Mouse (Mus musculus) lung, postnatal 0 days (tissue): ENCODE data around the gene Fmo6. TPM values are rescaled to one million over a fixed set of nuclear protein-coding genes. Genes with fewer than 3 reads are reported as not detected.
A peak's percentile ranks its signal among the peaks of the same experiment; 100 is the strongest.

ENCODE experiments used
- ATAC-seq: fragments of 200-750 bp; cut with Nextera tagmentation; 2 replicates; pipeline ENCODE4 v1.8.0; 2017; ENCODE audit warnings: moderate library complexity
- DNase-seq: peaks from one replicate; pipeline ENCODE4 v3.0.0-alpha.2; 2016; ENCODE audit warnings: low spot score
- H3K27ac ChIP-seq: fragments of 300-500 bp; sonication (generic); 2 replicates; pipeline ENCODE4 v1.5.1; 2014; ENCODE audit warnings: antibody characterized with exemption, mild to moderate bottlenecking, low read length, mixed read lengths
- H3K27me3 ChIP-seq: fragments of 300-500 bp; sonication (generic); replicated peaks from 2 replicates; pipeline ENCODE4 v1.6.1; 2014; ENCODE audit warnings: low read length, mixed read lengths; ENCODE audit not compliant: insufficient read depth
- H3K36me3 ChIP-seq: fragments of 300-500 bp; sonication (generic); 2 replicates; pipeline ENCODE4 v1.6.1; 2014; ENCODE audit warnings: low read length, mixed read lengths; ENCODE audit not compliant: insufficient read depth
- H3K4me1 ChIP-seq: fragments of 300-500 bp; sonication (generic); 2 replicates; pipeline ENCODE4 v1.6.1; 2014; ENCODE audit warnings: antibody characterized with exemption, low read depth, low read length, mixed read lengths; ENCODE audit not compliant: insufficient read depth
- H3K4me2 ChIP-seq: fragments of 300-500 bp; sonication (generic); replicated peaks from 2 replicates; pipeline ENCODE4 v1.6.1; 2014; ENCODE audit warnings: low read depth, mild to moderate bottlenecking, low read length, moderate library complexity, mixed read lengths
- H3K4me3 ChIP-seq: fragments of 300-500 bp; sonication (generic); 2 replicates; pipeline ENCODE4 v1.5.1; 2014; ENCODE audit warnings: low read depth, low read length
- H3K9ac ChIP-seq: fragments of 300-500 bp; sonication (generic); replicated peaks from 2 replicates; pipeline ENCODE4 v1.6.1; 2014; ENCODE audit warnings: low read depth, mild to moderate bottlenecking
- H3K9me3 ChIP-seq: fragments of 300-500 bp; sonication (generic); 2 replicates; pipeline ENCODE4 v1.6.1; 2016; ENCODE audit warnings: low read length, mixed read lengths
- CTCF ChIP-seq: IDR thresholded peaks from 2 replicates; pipeline ENCODE4 v1.5.1; 2016; ENCODE audit warnings: antibody characterized with exemption, mild to moderate bottlenecking
- EP300 ChIP-seq: IDR thresholded peaks from 2 replicates; pipeline ENCODE4 v1.6.1; 2016; ENCODE audit warnings: antibody characterized with exemption, mild to moderate bottlenecking, control low read depth
- WGBS: fragments of 180-500 bp; shearing (Covaris S2); extraction: QIAGEN DNeasy Blood & Tissue Kit; methylation state at CpG from one replicate; pipeline ENCODE4 v1.1.7; 2014; 5-methylcytosine and 5-hydroxymethylcytosine counted together
- polyA plus RNA-seq: library from polyadenylated mRNA; unstranded; fragments of >200 nt; fragmentation: Nextera tagmentation; extraction: Ambion mirVana; gene quantifications from 2 replicates; pipeline ENCODE4 v1.2.1, GENCODE M21; 2015

Gene Fmo6
- polyA plus RNA-seq, 1 experiment from 2014 or later, result 0.16 TPM

- Histone ChIP-seq H3K4me2 (no peak overlapping the region), H3K36me3 (no peaks in the 10 kb centered on the region), H3K4me1 (no peaks in the 10 kb centered on the region), H3K9me3 (no peaks in the 10 kb centered on the region), H3K27me3 (no peaks in the 10 kb centered on the region), H3K9ac (no peak overlapping the region), H3K4me3 (no peak overlapping the region), H3K27ac (no peak overlapping the region)
- WGBS, result 76% methylated on average over 3 of the region's 3 CpGs
- ATAC-seq, result no peak
- TF ChIP-seq CTCF (no peak), EP300 (no peak)
- no peak for DNase-seq
Measured at GRCm38 (mm10) chr1:162929146-162929545, 8.2 kb downstream of the Fmo6 start.

GRCm38 (mm10) chr1:162925121-162925520, 12.2 kb downstream of the Fmo6 start:
- H3K27ac ChIP-seq, result no peak overlapping the region
- no peak overlapping the region for H3K4me2 ChIP-seq
- no peak overlapping the region for H3K9ac ChIP-seq
- no peak overlapping the region for H3K4me3 ChIP-seq
- no peak for DNase-seq
- ATAC-seq, result no peak
- H3K27me3 ChIP-seq, result no peaks in the 10 kb centered on the region
- TF ChIP-seq EP300 (no peak), CTCF (no peak)
- H3K9me3 ChIP-seq, result no peaks in the 10 kb centered on the region
- no peaks in the 10 kb centered on the region for H3K36me3 ChIP-seq
- H3K4me1 ChIP-seq, result no peaks in the 10 kb centered on the region
- WGBS, result 56% methylated on average over 1 of the region's 1 CpGs

- 59% methylated on average over 8 of the region's 8 CpGs for WGBS
- Histone ChIP-seq H3K4me2 (no peak overlapping the region), H3K9me3 (no peaks in the 10 kb centered on the region), H3K4me3 (no peak overlapping the region), H3K36me3 (no peaks in the 10 kb centered on the region), H3K27me3 (no peaks in the 10 kb centered on the region), H3K9ac (no peak overlapping the region), H3K27ac (no peak overlapping the region), H3K4me1 (no peaks in the 10 kb centered on the region)
- TF ChIP-seq CTCF (no peak), EP300 (no peak)
- no peak for ATAC-seq
- DNase-seq, result no peak
Measured at GRCm38 (mm10) chr1:162916661-162917060, 20.7 kb downstream of the Fmo6 start.

- DNase-seq (no peak), ATAC-seq (no peak)
- H3K9me3 ChIP-seq, result no peaks in the 10 kb centered on the region
- TF ChIP-seq EP300 (no peak), CTCF (no peak)
- H3K4me1 ChIP-seq, result no peaks in the 10 kb centered on the region
- H3K27ac ChIP-seq, result no peak overlapping the region
- no peaks in the 10 kb centered on the region for H3K36me3 ChIP-seq
- no peaks in the 10 kb centered on the region for H3K27me3 ChIP-seq
- WGBS, result 64% methylated on average over 4 of the region's 4 CpGs
- H3K9ac ChIP-seq, result no peak overlapping the region
- no peak overlapping the region for H3K4me3 ChIP-seq
- no peak overlapping the region for H3K4me2 ChIP-seq
Measured at GRCm38 (mm10) chr1:162914932-162915556, 22.3 kb downstream of the Fmo6 start.

- Histone ChIP-seq H3K27me3 (no peaks in the 10 kb centered on the region), H3K4me1 (no peaks in the 10 kb centered on the region), H3K9ac (no peak overlapping the region), H3K36me3 (no peaks in the 10 kb centered on the region), H3K4me2 (no peak overlapping the region), H3K27ac (no peak overlapping the region), H3K9me3 (no peaks in the 10 kb centered on the region), H3K4me3 (no peak overlapping the region)
- DNase-seq (peak; percentile 40), ATAC-seq (peak; percentile 38; the same call in 1 of the 2 replicates)
- TF ChIP-seq CTCF (no peak), EP300 (no peak; the same call in 1 of the 2 replicates)
Measured at GRCm38 (mm10) chr1:162912085-162912484, 25.2 kb downstream of the Fmo6 start.

GRCm38 (mm10) chr1:162901879-162902278, 35.4 kb downstream of the Fmo6 start:
- WGBS, result 80% methylated on average over 4 of the region's 4 CpGs
- H3K9ac ChIP-seq, result no peak overlapping the region
- H3K27ac ChIP-seq, result no peak overlapping the region
- H3K36me3 ChIP-seq, result no peaks in the 10 kb centered on the region
- DNase-seq, result no peak
- H3K4me3 ChIP-seq, result no peak overlapping the region
- ATAC-seq, result no peak
- H3K4me1 ChIP-seq, result no peaks in the 10 kb centered on the region
- no peak overlapping the region for H3K4me2 ChIP-seq
- TF ChIP-seq EP300 (no peak), CTCF (no peak)
- no peaks in the 10 kb centered on the region for H3K9me3 ChIP-seq
- H3K27me3 ChIP-seq, result no peaks in the 10 kb centered on the region
